Mouse (Mus musculus) C2C12 (cell line): ENCODE measurements around the gene Adam20.

ENCODE experiments used
- CEBPB ChIP-seq: IDR thresholded peaks from one replicate; pipeline ENCODE4 v1.6.1; 2011; ENCODE audit warnings: low read depth, mild to moderate bottlenecking, control low read depth, moderate library complexity
- CTCF ChIP-seq: IDR thresholded peaks from one replicate; pipeline ENCODE4 v1.5.1; 2011; ENCODE audit not compliant: control insufficient read depth, insufficient read depth, insufficient read length
- MAX ChIP-seq: IDR thresholded peaks from one replicate; pipeline ENCODE4 v1.6.1; 2011; ENCODE audit warnings: mild to moderate bottlenecking, control low read depth
- MYOD1 ChIP-seq: IDR thresholded peaks from one replicate; pipeline ENCODE4 v1.6.1; 2011; ENCODE audit warnings: low read depth; ENCODE audit not compliant: control insufficient read depth, insufficient read length
- USF1 ChIP-seq: IDR thresholded peaks from one replicate; pipeline ENCODE4 v1.6.1; 2011; ENCODE audit warnings: low read depth, mild to moderate bottlenecking, control low read depth, moderate library complexity

- no peak for TF ChIP-seq CTCF
- TF ChIP-seq USF1, result no peak
- no peak for TF ChIP-seq MAX
- TF ChIP-seq CEBPB, result no peak
- TF ChIP-seq MYOD1, result no peak
Measured at GRCm38 (mm10) chr8:40783320-40783719, 9.8 kb upstream of the Adam20 start.
